Mouse (Mus musculus): Measurements from ENCODE around the gene 1700001J03Rik.

DNA sequence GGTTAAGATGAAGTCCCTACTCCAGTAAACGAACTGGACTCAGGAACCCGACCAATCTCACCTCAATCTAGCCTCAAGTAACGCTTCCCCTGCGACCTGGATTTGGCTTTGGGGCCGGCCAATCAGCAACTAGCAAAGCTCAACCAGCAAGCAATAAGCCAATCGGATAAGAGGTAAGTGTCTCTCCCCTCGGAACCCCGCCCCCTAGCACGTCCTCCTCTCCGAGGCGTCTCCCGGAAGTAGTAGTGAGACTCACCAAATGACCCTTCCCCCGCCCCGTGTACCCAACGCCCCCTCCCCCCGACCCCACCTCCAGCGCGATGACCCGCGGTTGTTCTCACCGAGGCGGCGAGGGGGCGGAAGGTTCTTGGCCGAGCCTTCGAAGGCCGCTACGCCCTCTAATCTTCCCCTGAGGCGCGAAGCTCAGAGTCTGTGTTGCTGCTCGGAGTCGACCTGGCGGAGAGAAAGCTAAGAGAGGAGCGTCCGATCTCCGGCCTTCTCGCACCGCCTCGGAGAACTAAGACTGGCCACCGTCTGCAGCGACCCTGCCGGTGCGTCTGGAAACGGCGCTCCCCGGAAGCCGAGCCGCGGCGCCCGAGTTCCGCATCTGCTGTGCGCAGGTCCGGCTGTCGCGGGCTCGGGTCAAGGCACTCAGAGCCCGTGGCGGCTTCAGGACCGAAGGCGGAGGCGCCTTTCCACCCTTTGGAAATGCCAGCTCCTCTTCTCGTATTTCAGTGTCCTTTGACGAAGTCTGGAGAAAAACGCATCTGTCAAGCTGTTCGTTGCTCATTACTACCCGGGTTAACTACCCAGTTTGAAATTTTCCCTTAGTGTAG lies 36.0 kb upstream of the 1700001J03Rik start, which contains the start of gene Rnf6:
- TF ChIP-seq POLR2A (IDR thresholded peaks at IDR 0.05; ENCODE audit: borderline replicate concordance, insufficient read depth, low read length) (peak; percentile 78), CTCF (IDR thresholded peaks at IDR 0.05; ENCODE audit: borderline replicate concordance, insufficient read depth, low read depth, low read length) (no peak)

Data from cerebellum, adult 2 months (tissue).